Mouse (Mus musculus): ENCODE results near the gene Alg14.

Alg14 gene

DNA sequence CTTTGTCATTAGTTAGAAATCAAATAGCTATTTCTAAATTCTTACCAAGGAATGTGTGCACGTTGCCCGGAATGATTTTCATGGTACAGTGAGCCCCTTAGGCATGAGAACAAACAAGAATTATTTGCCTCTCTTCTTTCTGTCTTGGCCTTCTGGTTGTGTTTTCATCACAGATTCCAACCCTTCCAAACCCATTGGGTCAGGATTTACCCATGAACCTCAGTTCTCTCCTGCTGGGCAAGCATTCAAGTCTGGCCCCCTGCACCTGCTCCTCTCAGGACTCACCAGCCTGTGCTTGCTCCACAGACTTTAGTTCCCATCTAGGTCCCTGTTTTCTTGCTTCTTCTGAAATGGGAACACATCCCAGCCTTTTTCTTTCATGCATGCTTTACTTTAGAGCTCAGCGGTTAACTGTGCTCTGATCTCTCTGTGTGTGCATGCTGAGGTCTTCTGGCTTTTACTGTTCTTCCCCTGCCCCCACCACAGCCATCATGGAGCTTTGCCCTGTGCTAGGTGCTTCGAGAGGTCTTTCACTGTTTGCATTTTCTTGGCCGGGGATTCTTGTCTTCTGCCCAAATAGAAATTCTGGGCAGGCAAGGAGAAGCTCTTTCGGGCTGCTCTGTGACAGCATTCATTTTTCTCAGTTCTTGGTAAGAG is 44.8 kb downstream of the Alg14 start:
- no peak for DNase-seq (ENCODE audit: low read depth, low spot score)

DNA sequence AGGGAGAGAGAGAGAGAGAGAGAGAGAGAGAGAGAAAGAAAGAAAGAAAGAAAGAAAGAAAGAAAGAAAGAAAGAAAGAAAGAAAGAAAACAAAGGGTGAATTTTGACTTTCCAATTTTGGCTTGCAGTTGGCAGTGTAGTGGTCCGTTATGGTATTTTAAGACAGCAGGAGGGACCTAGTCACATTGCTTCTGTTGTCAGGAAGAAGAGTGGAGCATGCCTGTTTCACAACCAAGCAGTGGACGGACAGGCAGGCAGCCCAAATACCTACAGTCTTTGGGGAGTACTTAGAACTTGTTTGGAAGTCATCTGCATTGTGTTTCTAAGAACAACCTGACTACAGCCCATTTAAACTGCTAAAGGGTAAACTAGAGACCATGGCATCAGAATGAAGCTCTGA is 47.1 kb downstream of the Alg14 start:
- no peak for DNase-seq (ENCODE audit: low read depth, low spot score)

DNA sequence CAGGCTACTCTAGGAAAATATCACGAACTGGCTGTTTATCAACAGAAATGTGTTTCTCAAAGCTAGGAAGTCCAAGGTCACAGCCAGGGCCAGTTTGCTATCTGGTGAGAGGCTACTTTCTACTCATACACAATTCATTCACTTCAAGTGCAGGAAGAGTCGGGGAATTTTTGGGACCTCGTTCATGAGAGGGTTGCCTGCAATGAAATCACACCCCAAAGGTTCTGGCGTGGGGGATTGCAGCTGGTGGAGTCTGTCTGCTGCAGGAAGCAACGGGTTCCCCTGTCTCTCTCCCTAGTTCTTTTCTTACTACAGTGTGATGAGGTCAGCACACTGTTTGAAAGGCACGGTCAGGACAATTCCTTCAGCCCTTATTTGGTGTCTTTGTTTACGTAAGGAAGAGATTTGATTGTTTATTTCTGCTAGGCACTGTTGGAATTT is 48.8 kb downstream of the Alg14 start:
- DNase-seq (ENCODE audit: low read depth, low spot score): no peak

DNA sequence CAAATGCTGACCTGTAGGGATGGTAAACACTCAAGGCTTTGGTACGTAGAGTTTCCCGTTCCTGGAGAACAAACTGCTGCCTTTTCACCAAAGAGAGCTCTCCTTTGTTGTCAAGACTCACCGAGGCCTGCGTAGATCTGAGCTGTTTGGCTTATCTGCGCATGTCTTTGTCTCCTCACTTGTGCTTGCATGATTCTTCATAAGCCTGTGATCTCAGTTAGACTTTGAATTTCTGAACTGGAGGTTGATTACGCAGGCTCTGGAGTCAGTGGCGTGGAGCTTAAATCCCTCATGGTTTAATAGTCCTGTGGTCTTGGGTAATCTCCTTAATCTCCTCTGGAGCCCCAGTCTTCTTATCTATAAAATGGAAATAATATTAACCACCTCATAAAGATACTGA is 51.7 kb downstream of the Alg14 start:
- DNase-seq (ENCODE audit: low read depth, low spot score): no peak

DNA sequence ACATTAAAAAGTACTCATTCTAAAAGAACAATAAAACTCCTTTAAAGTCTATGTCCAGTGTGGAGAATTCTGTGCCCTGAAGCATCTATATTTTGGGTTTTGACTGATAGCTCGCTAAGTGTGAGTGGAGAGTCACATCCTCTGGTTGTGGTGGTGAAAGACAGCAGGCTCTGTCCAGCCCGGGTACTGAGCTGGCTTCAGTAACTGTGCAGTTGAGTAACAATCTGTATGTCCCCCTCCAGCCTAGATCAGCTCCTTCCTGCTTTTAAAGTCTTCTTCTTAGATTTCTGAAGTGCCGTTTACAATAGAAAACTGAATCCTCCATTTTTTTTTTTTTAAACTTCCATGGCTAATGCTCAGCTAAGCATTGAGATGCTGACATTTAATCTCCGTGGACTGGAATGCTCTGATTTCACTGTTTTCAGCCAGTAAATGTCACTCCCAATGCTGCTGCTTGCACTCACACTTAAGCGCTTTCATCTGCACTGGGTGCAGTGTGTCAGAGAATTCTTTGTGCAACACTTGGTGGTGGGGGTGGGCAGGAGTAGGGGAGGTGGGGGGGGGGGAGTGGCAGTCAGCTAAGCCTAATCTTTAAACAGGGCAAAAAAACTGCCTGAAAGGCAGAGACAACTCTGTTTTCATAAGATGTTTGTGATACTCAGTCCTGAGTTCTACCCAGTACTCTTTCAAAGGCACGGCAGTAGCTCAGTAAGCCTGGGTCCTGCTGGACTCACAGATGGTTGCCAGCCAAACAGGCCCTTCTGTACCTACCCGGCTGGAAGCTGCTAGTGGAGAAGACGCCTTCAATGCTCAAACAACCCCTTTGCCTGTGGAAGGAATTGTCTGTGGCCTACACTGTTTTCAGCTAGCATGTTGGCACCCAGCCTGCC is 52.7 kb downstream of the Alg14 start:
- no peak for DNase-seq (ENCODE audit: low read depth, low spot score)

DNA sequence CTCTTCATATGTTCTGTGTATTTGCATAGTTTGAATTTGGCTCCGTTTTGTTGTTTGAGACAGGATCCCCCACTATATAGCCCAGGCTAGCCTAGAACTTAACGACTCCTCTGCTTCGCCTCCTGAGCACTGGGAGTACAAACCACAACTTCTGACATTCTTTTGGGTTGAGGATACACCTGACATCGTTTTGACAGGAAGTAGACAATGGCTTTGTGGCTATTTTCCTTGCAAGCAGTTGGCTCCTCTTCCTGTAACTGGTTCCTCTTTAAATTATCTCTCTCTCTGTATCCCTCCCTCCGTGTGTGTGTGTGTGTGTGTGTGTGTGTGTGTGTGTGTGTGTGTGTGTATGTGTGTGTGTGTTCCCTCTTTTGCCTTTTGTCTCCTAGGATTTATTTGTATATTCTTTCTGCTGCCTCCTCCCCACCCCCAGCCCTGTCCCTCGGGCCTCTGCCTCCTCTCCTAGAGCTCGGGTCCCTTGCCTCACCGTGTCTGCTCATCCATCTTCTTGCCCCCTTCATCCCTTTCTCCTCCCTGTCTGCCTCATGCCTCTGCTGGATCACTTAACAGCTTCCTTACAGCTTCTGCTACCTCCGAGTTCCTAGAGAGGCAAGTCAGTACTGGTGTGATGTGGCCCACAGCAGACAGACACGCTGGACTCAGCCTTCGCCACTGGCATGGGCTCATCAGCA is 53.5 kb downstream of the Alg14 start:
- DNase-seq (ENCODE audit: low read depth, low spot score): no peak

DNA sequence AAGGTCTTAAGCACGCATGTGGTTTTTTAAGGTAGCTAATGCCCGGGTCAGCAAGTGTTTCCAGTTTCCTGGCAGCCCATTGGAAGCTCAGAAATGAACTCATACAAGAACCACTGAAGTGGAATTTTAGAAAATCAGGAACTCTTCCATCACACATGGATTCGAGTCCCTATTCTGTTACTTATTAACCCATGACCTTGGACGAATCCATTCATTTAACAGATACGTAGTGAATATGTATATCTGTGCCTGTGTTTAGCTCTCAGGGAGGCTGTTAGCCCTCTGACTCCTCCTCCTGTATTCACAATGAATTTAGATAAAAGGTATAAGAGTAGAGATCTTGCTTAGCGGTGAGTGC is 54.0 kb downstream of the Alg14 start:
- no peak for DNase-seq (ENCODE audit: low read depth, low spot score)

DNA sequence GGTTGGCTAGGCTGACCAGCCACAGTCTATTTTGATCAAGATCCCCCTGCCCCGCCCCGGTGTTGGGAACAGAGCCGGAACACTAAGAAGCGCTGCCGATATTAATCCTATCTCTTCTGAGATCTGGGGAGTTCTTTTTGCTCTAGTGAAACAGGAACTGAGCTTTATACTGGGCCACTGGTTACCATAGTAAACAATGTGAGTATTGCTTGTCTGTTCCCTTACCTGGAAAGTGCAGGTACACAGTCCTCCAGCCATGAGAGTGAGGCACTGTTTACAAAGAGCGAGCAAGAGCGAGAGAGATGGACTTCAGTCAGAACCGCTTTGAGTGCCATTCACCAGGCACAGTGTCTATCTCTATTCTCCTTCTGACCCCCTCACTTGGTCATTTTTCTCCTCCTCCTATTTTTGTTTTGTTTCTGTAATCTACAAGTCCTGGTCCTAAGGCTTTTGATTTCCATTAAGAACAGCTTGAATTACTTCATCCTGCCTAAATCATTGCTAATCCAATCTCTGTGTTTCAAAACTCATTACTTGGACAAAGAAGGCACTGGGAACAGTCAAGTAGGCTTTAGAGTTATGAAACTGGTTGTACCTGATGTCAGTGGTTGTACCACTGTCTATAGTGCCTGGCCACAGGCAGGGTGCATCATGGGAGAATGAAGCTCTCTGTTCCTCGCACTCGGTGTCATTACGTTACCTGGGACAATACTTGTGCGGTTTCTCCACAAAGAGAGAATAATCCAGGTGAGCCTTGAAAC is 55.1 kb downstream of the Alg14 start:
- no peak for DNase-seq (ENCODE audit: low read depth, low spot score)

DNA sequence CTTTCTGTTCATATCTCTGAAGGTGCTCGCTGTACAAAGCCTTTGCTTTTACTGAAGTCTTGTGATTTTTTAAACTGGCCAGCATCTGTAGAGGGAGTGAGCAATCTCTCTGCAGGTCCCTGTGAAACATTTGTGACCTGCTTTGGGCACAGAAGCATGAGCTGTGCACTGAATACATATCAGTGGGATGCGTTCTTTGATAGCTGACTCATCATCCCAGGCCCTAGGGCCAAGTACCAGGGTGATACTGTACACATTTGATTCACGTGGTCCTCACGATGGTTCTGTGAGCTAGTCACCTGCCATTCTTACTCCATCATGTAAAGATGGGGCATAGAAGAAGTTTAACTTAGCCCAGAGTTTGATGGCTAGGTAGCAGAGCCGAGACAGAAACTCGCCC is 57.2 kb downstream of the Alg14 start:
- no peak for DNase-seq (ENCODE audit: low read depth, low spot score)

DNA sequence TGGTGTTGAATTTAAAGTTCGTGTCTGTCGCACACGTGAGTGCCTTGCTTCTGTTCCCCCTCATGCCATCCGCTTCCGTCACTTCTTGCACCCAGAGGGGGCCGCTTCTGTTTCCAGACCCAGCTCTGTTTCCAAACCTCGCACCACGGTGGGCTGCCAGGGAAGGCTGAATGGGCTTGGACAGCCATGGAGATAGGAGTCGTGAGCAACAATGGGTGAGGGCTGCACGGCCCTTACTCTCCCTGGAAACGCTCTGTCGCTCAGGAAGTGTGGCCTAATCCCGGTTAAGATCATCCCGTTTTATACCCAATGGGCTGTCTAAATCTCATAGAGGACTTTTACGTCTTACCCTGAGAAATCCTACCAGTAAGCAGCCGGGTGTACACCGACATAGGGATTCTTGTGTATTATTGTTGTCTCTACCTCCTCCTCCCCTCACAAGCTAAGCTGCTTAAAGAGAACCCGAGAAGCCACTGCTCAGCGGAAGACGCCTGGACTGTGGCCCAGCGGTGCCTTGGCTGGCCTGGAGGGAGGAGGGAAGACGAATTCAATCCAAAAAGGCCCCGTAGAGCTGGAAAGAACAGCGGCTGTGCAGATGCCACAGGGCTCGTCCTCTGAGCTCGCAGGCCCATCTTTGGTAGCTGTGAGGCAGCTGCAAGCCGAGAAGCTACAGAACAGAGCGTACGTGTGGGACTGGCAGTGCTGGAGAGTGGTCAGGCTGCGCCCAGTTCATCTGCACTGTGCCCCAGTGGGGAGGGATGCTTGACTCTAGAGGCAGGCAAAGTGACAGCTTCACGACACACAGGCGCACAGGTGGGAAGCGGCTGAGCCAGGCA is 58.0 kb downstream of the Alg14 start:
- no peak for DNase-seq (ENCODE audit: low read depth, low spot score)

DNA sequence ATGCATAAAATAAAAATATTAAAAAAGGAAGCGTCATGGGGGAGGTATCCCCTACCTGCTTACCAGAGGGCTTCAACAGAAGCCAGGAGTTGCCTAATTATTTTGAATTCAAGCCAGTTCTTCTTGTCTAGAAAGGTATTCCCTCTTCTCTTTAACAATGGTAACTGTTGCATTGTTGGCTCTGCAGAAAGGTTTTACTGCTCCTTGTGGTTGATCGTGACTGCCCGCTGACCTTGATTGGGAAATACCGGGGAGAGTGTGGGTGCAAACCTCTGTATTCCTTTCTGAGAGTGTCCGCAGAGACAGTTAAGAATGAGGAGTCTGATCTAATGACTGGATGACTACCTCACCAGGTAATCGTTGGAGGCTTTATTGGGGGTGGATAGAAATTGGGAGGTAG is 59.7 kb downstream of the Alg14 start:
- DNase-seq (ENCODE audit: low read depth, low spot score): no peak

DNA sequence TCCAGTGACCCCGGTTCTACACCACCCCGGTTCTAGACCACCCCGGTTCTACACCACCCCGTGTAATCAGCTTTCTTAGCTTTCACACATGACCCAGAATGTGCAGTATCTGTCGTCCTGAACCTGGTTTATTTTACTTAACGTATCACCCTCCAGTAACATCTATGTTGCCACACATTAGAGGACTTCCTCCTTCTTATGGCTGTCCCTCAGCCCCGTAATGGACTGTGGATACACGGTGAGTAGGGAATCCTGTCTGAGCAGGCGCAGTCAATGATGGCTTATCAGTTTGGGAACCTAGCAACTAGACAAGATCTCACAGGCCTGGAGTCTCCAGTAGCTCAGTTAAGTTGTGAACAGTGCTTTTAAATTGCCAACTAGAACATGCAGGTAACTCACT is 62.7 kb downstream of the Alg14 start:
- no peak for DNase-seq (ENCODE audit: low read depth, low spot score)

DNA sequence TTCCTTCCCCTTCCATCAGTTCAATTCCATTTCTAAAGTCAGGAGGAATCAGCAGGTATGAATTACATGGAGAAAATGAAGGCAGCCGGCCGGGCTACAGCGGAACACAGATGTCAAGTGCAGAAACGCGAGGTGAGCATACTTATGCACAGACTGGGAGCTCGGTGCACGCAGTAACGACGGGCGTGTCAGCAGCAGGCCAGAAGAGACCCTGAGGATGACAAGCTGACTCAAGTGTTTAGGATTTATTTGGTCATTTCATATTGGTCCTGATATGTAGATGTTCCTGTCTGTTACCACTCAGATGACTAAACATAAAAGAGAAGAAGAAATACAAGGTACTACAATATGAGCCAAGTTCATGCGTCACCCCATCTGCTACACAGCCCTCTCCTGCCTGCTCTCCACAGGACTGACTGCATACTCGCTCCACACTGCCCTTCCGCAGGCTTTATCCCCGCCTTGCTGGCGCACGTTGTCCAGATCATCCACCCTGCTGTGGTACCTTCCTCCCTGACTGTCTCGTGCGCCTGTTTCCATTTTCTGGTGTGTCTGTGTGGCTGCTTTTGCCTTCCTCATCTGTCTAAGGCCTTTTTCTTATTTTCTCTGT is 63.4 kb downstream of the Alg14 start:
- DNase-seq (ENCODE audit: low read depth, low spot score): no peak

DNA sequence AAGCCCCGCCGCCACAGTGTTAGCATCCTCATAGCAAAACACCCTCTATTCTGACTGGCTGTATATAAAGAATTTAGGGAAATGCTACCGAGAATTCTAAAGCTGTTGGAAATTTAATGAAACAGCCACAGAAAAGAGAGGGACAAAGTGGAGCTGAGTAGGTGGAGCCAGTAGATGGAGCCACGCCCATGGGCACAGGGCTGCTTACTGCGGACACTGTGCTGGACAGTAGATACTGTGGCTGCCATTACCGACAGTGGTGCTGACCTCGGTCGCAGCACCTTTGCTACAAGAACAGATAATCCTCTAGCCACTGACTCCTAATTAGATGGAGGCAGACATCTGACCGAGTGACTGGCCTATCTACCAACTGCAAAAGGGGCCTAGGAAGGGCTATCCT is 64.0 kb downstream of the Alg14 start:
- DNase-seq (ENCODE audit: low read depth, low spot score): no peak

DNA sequence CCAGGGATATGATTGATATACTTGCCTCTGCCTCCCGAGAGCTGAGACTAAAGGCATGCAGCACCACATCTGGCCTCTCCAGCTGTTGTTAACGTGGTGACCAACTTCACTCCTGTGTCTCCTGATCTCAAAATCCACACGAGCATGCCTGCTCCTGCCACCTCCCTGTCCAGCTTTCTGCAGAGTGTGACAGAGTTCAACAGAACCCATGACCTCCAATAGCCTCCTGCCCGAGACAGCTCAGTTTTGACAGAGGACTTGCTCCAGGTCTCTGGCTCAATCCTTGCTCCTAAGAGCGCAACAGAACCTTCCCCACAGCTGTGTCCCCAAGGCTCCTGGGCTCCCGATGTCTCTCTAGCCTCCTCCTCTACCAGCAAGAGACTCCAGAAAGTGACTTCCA is 64.5 kb downstream of the Alg14 start:
- DNase-seq (ENCODE audit: low read depth, low spot score): no peak

DNA sequence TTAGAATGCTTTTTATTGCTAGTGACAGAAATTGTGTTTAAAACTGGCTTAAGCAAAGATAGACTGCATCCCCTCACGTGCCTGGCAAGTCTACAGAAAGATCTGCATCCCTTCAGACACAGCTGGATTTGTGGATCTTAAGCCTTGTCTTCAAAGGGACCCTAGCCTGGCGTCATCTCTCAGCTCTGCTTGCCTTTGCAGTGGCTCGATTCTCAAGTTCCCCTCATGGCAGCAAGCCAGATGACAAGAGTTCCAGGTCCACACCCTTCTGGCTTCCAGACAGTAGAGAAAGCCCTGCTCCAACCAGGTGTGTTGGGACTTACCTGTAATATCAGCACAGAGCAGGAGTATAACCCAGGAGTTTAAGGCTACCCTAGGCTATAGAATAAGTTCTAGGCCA is 65.5 kb downstream of the Alg14 start:
- DNase-seq (ENCODE audit: low read depth, low spot score): no peak

DNA sequence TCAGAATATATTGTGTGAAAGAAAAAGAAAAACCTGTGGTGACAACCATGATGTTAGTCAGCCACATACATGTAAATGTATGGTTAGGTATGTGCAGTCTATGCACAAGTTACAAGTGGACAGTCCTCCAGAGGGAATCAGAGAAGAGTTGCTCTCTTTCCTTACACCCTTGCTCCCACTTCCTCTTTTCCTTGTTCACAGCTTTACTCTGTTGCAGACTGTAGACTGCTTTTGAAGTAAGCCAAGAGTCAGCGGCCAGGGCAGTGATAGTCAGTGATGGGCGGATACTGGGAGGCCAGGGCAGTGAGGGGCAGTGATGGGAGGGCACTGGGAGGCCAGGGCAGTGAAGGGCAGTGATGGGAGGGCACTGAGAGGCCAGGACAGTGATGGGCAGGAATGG is 66.7 kb downstream of the Alg14 start:
- DNase-seq (ENCODE audit: low read depth, low spot score): no peak

DNA sequence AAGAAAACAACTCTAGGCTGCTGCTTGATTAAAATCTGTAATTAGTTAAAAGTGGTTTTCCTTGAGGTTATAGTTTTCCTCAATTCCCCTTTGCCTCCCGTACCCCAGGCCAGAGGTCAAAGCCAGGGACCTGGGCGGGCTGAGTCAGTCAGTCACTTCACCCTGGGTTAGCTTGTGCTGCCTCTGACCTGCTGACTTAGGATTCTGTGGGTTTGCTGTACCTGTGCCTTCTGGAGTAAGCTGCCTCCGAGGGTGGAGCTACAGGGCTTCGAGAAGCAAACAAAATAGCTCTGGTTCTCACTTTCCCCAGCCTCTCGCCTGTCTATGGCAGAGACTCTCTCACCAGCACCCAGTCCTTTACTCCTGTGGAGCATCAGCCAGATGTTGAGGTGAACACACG is 67.3 kb downstream of the Alg14 start:
- no peak for DNase-seq (ENCODE audit: low read depth, low spot score)

DNA sequence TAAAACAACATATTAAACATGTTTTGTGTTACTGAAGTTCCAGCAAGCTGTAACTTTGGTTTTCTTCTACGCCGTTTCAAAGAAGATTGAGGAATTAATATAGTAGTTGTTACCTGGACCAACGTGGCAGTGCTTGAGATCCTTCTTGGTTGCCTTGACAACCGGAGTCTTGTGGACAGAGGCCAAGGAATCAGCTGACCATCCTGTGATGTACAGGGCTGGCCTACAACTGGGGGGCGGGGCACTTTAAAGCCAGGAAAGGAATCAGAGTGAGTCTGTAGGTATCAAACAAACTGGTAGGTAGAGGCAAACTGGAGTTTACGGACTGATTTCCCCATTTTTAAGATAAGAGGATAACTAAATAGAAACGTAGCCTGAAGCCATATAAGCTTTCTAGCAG is 67.7 kb downstream of the Alg14 start:
- no peak for DNase-seq (ENCODE audit: low read depth, low spot score)

DNA sequence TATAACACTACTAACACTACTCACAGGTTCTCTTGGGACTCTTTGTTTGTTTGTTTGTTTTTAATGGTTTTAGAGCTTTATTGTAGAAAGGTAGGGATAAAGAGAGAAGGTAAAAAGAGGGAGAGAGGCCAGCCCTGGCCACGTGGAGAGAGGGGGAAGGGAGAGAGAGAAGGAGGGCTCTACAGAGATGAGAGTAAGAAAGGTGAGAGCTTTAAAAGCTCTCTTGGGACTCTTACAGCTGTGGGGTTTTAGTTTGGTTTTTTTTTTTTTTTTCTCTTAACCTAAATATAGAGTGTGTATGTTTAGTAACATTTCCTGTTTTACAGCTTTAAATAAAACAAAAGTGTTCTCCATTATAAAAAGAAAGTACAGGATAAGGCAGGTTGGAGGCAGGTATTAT is 70.4 kb downstream of the Alg14 start:
- DNase-seq (ENCODE audit: low read depth, low spot score): no peak

DNA sequence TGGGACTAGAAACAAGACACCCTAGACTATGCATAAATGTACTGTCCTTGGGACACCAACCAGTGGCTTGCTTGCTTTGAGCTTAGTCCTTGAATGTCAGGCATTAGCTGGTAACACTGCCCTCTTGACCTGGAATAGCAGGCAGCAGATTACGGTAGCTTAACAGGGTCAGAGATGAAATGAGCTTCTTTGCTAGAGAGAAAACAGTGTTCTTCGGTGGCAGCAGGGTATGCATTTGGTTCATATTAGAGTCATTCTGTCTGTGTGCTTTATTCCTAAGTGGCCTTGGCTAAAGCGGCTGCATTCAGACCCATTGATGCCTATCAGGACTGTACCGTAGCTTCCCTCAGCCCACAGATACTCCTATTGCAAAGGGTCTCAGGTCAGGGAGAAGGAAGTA is 72.8 kb downstream of the Alg14 start:
- no peak for DNase-seq (ENCODE audit: low read depth, low spot score)
